Mouse (Mus musculus) hindbrain, embryonic 14.5 days (tissue): ENCODE data around the gene Tmem170. TPM values are rescaled to one million over a fixed set of nuclear protein-coding genes. Genes with fewer than 3 reads are reported as not detected.
"Not testable (repeated sequence)": the region's sequence is repeated elsewhere in the genome, so short reads cannot be mapped to it uniquely, and the experiment has no call there.

ENCODE experiments used
- ATAC-seq: fragments of 200-750 bp; cut with Nextera tagmentation; 2 replicates; pipeline ENCODE4 v1.8.0; 2017; ENCODE audit warnings: moderate number of reproducible peaks, mild to moderate bottlenecking, moderate TSS enrichment, moderate library complexity; ENCODE audit not compliant: low FRiP score
- DNase-seq: peaks from one replicate; pipeline ENCODE4 v3.0.0-alpha.2; 2015; ENCODE audit warnings: low spot score
- H3K27ac ChIP-seq: fragments of 300-500 bp; sonication (generic); 2 replicates; pipeline ENCODE4 v1.5.1; 2014; ENCODE audit warnings: mild to moderate bottlenecking, moderate library complexity
- H3K27me3 ChIP-seq: fragments of 300-500 bp; sonication (generic); 2 replicates; pipeline ENCODE4 v1.6.1; 2014; ENCODE audit warnings: mild to moderate bottlenecking, low read length, mixed read lengths; ENCODE audit not compliant: control insufficient read depth, insufficient read depth
- H3K36me3 ChIP-seq: fragments of 300-500 bp; sonication (generic); replicated peaks from 2 replicates; pipeline ENCODE4 v1.6.1; 2014; ENCODE audit not compliant: control insufficient read depth, insufficient read depth
- H3K4me1 ChIP-seq: fragments of 300-500 bp; sonication (generic); replicated peaks from 2 replicates; pipeline ENCODE4 v1.6.1; 2014; ENCODE audit warnings: antibody characterized with exemption, low read length, mixed read lengths; ENCODE audit not compliant: control insufficient read depth, insufficient read depth
- H3K4me2 ChIP-seq: fragments of 300-500 bp; sonication (generic); replicated peaks from 2 replicates; pipeline ENCODE4 v1.6.1; 2014; ENCODE audit warnings: mild to moderate bottlenecking, moderate library complexity
- H3K4me3 ChIP-seq: fragments of 300-500 bp; sonication (generic); replicated peaks from 2 replicates; pipeline ENCODE4 v1.5.1; 2014; ENCODE audit warnings: mild to moderate bottlenecking, low read length
- H3K9ac ChIP-seq: fragments of 300-500 bp; sonication (generic); 2 replicates; pipeline ENCODE4 v1.6.1; 2014
- H3K9me3 ChIP-seq: fragments of 300-500 bp; sonication (generic); 2 replicates; pipeline ENCODE4 v1.6.1; 2016; ENCODE audit warnings: low read length; ENCODE audit not compliant: control insufficient read depth
- WGBS: fragments of 180-500 bp; shearing (Covaris S2); extraction: QIAGEN DNeasy Blood & Tissue Kit; methylation state at CpG from one replicate; pipeline ENCODE4 v1.1.7; 2014; 5-methylcytosine and 5-hydroxymethylcytosine counted together
- polyA plus RNA-seq: library from polyadenylated mRNA; unstranded; fragments of >200 nt; fragmentation: Nextera tagmentation; extraction: Ambion mirVana; gene quantifications from 2 replicates; pipeline ENCODE4 v1.2.1, GENCODE M21; 2014

Tmem170 gene
- polyA plus RNA-seq, 1 experiment from 2014 or later: 3.7 TPM

DNA sequence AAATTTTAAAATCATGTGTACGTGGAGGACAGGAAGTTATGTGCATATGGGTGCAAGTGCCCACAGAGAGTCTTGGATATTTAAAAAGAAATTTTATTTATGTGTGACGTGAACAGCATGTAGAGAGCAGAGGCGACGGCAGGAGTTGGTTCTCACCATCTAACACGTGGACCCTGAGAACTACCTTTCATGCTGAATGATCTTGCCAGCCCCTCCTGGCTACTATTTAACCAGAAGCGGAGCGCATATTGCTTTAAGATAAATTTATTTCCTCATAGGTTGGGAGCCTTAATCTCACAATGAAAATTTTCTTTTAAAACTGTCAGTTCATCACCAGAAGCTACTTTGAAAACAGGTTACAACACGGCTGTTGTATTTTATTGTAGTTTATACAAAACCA, 11.9 kb downstream of the Tmem170 start:
- Histone ChIP-seq H3K4me2 (no peak overlapping the region), H3K27ac (no peak overlapping the region), H3K4me3 (no peak overlapping the region), H3K36me3 (peaks cover 13% of the 10 kb centered on the region), H3K9me3 (no peaks in the 10 kb centered on the region), H3K9ac (no peak overlapping the region), H3K4me1 (no peaks in the 10 kb centered on the region), H3K27me3 (no peaks in the 10 kb centered on the region)
- ATAC-seq (no peak), DNase-seq (no peak)
- WGBS: 95% methylated on average over 8 of the region's 8 CpGs

DNA sequence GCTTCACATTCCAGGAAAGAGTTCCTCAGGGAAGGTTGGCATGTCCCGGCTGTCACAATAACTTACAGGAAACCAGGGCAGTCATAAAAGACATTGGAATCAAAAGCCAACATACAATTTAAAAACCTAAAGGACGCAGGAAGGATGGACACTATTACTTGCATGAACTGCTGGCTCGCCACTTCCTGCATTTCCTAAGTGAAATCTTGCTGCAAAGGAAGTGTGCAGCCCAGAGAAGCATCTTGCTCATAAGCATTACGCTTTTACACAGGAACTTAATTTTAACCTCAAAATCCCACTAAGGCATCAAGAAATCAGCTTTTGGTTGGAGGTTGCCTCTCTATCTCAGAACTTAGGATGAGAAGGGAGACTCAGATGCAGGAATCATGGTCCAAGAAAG, 13.3 kb downstream of the Tmem170 start:
- H3K27ac ChIP-seq: no peak overlapping the region
- ATAC-seq (no peak), DNase-seq (no peak)
- 90% methylated on average over 4 of the region's 4 CpGs for WGBS
- H3K9ac ChIP-seq: no peak overlapping the region
- H3K36me3 ChIP-seq: peaks cover 13% of the 10 kb centered on the region
- H3K4me2 ChIP-seq: no peak overlapping the region
- no peaks in the 10 kb centered on the region for H3K4me1 ChIP-seq
- no peaks in the 10 kb centered on the region for H3K27me3 ChIP-seq
- no peak overlapping the region for H3K4me3 ChIP-seq
- no peaks in the 10 kb centered on the region for H3K9me3 ChIP-seq

DNA sequence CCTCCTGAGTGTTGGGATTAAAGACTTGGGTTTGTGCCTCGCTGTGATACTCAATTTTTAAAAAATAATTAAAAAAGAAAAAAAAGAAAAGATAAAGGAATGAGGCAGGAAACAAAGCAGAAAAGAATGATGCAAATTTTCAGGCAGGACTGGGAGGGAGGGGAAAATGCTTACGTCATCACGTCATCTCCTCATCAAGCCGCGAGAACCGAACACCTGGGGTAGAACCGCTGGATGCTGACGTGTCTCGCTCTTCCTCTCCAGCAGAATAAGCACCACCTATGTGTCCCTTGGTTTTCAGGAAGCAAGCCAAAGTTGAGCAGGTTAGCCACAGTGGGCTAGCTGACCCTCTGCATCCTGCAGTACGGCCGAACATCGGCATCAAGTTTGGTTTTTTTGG, 20.6 kb downstream of the Tmem170 start:
- Histone ChIP-seq H3K4me1 (peaks cover 8% of the 10 kb centered on the region), H3K36me3 (no peaks in the 10 kb centered on the region), H3K27ac (no peak overlapping the region), H3K9ac (no peak overlapping the region), H3K9me3 (no peaks in the 10 kb centered on the region), H3K27me3 (no peaks in the 10 kb centered on the region), H3K4me2 (no peak overlapping the region), H3K4me3 (no peak overlapping the region)
- ATAC-seq (no peak), DNase-seq (no peak)
- WGBS: 94% methylated on average over 12 of the region's 12 CpGs

DNA sequence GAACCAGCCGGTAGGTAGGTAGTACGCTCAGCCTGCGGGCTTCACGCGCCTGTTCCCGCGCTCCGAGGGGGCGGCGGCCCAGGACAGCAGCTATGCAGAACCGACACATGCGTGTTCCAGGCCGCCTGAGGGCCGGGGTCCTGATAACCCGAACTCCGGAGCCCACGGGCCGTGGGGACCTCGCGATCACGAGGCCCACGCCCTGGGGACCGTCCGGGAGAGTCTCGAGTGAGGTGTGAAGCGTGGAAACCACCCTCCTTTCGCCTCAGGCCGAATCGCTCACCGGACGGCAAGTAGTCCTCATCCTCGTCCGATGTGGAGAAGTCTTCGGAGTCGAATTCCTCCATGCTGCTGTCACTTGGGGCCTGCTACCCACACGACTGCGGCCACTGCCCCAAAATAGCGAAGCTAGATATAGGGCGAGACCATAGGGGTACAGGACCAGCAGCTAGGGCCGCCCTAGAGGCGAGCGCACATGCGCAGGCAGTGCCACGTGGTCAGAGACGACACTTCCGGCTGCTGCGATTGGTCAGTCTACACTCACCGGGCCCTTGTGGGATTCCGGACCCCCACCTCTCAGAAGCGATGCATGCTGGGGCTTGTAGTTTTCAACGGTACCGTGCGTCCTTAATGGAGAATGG, 22.6 kb downstream of the Tmem170 start, which contains the start of gene Cfdp1:
Cfdp1 (minus strand) TSS at position 431 of the 641 bp plus-strand sequence.
- H3K27me3 ChIP-seq: no peaks in the 10 kb centered on the region
- DNase-seq: peak; percentile 97
- H3K27ac ChIP-seq: no peak within 1 kb of the TSS
- H3K9ac ChIP-seq: peak within 1 kb of the TSS; percentile 88
- WGBS: under 1% methylated on average over 53 of the region's 53 CpGs
- peak within 1 kb of the TSS; percentile 88 for H3K4me2 ChIP-seq
- no peaks in the 10 kb centered on the region for H3K36me3 ChIP-seq
- ATAC-seq: peak; percentile 100
- H3K4me1 ChIP-seq: peaks cover 8% of the 10 kb centered on the region
- no peaks in the 10 kb centered on the region for H3K9me3 ChIP-seq
- H3K4me3 ChIP-seq: peak within 1 kb of the TSS; percentile 78

DNA sequence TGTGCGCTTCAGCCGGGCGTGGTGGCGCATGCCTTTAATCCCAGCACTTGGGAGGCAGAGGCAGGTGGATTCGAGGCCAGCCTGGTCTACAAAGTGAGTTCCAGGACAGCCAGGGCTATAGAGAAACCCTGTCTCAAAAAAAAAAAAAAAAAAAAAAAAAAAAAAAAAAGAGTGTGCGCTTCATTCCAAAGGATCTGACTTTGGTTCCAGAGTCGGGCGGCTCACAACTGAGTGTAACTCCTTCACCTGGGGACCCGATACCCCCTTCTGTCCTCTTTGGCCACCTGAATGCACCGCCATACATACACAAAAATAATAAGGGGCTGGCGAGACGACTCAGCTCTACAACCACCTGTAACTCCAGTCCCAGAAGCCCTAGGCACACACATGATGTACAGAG, 23.3 kb downstream of the Tmem170 start:
- WGBS: 67% methylated on average over 12 of the region's 12 CpGs
- H3K4me1 ChIP-seq, H3K9me3 ChIP-seq, H3K27me3 ChIP-seq, ATAC-seq, DNase-seq, H3K36me3 ChIP-seq, H3K27ac ChIP-seq: not testable (repeated sequence)
- H3K9ac ChIP-seq: peak overlapping the region; percentile 88
- peak overlapping the region; percentile 88 for H3K4me2 ChIP-seq
- peak overlapping the region; percentile 78 for H3K4me3 ChIP-seq

DNA sequence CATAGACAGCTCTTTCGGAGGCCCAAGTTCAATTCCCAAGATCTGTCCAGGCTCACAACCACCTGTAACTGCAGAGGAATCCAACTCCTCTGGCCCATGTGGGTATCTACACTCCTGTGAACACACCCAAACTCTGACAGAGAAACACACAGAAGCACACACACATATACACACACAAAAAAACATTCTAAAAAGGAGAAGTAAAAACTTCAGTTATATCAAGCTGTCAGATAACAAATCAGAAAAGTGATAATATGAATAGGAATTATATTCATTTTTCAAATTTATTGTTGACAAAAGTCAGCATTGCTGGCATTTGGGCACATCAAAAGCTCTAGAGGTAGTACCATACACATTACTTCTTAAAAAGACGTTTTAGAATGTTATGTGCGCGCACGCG, 29.8 kb downstream of the Tmem170 start:
- WGBS: 98% methylated on average over 6 of the region's 6 CpGs
- no peak overlapping the region for H3K4me3 ChIP-seq
- H3K4me1 ChIP-seq: no peaks in the 10 kb centered on the region
- H3K4me2 ChIP-seq: no peak overlapping the region
- ATAC-seq (no peak), DNase-seq (no peak)
- no peak overlapping the region for H3K9ac ChIP-seq
- peaks cover 31% of the 10 kb centered on the region for H3K36me3 ChIP-seq
- no peak overlapping the region for H3K27ac ChIP-seq
- H3K27me3 ChIP-seq: no peaks in the 10 kb centered on the region
- H3K9me3 ChIP-seq: no peaks in the 10 kb centered on the region

DNA sequence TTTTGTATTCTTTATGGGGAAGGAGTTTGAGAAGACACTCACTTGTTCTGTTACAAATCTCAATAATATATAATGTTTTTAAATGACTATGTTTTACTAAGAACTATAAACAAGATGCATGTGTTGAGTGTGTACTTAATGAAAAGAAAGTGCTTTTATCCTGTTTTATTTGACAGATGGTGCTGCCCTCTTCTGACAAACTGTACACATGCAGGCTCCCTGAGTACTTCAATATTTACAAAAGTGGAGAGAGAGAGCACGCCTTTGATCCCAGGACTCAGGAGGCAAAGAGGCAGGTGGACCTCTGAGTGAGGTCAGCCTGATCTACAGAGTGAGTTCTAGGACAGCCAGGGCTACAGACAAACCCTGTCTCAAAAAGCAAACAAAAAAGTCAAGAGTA, 41.0 kb downstream of the Tmem170 start:
- no peaks in the 10 kb centered on the region for H3K4me1 ChIP-seq
- no peaks in the 10 kb centered on the region for H3K27me3 ChIP-seq
- H3K9ac ChIP-seq: no peak overlapping the region
- H3K36me3 ChIP-seq: peaks cover 78% of the 10 kb centered on the region
- H3K4me3 ChIP-seq: no peak overlapping the region
- ATAC-seq (no peak), DNase-seq (peak; percentile 40)
- H3K27ac ChIP-seq: no peak overlapping the region
- no peak overlapping the region for H3K4me2 ChIP-seq
- WGBS: 64% methylated on average over 1 of the region's 1 CpGs
- H3K9me3 ChIP-seq: no peaks in the 10 kb centered on the region

DNA sequence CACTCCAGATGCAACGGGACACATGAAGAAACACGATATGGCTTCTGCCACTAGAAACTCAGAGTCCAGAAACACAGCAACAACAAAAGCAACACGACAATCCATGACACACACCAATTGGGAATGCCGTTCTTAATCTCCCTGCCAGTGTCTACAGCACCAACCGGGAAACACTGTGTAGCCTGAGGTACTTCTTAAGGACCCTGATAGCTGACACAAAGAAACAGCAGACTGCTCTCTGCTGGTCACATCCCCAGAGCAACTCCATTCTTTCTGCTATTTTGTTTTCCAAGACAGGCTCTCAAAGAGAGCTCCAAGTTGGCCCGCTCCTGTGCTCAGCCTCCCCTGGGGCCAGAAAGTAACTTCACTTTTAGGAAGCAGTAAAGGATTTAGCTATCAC, 42.5 kb downstream of the Tmem170 start:
- no peaks in the 10 kb centered on the region for H3K27me3 ChIP-seq
- DNase-seq (no peak), ATAC-seq (no peak)
- H3K9me3 ChIP-seq: no peaks in the 10 kb centered on the region
- H3K4me3 ChIP-seq: no peak overlapping the region
- WGBS: 87% methylated on average over 6 of the region's 6 CpGs
- H3K27ac ChIP-seq: no peak overlapping the region
- H3K9ac ChIP-seq: no peak overlapping the region
- no peaks in the 10 kb centered on the region for H3K4me1 ChIP-seq
- H3K4me2 ChIP-seq: no peak overlapping the region
- peaks cover 78% of the 10 kb centered on the region for H3K36me3 ChIP-seq

DNA sequence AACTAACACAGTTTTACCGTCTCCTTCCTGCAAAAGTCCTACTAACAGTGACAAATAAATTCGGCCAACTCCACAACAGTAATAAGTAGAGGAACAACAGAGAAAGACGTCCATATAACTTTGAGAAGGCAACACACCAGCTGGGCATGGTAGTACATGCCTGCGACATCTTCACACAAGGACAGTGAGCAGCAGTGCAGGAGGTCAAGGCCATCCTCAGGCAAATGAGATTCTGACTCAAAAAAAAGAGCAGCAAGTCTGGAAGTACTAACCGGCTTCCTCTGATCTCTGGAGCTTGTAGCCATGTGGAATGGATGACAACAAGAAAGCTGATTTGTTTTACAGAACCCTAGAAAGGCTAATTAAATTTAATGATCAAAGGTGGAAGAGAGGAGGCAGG, 43.6 kb downstream of the Tmem170 start:
- Histone ChIP-seq H3K27ac (no peak overlapping the region), H3K27me3 (no peaks in the 10 kb centered on the region), H3K36me3 (peaks cover 79% of the 10 kb centered on the region), H3K4me3 (no peak overlapping the region), H3K4me2 (no peak overlapping the region), H3K4me1 (no peaks in the 10 kb centered on the region), H3K9ac (no peak overlapping the region), H3K9me3 (no peaks in the 10 kb centered on the region)
- WGBS: 86% methylated on average over 5 of the region's 5 CpGs
- no peak for ATAC-seq
- DNase-seq: no peak

DNA sequence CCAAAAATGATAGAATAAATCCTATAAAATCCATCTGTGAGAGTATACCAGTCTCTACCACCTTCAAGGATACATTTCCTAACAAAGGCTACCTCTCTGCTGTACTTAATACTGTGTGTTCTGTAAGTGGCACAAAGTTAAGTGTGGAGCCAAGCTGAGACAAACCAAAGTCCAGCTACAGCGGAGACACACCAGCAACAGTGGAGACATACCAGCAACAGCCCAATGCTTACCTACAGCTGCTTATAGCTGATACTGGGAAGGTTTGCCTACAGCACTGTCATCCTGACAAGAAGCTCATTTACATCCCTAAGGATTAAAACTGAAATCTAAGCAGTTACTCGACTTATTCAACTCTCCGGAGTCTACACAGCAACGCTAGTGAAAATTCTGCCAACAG, 44.6 kb downstream of the Tmem170 start:
- no peak overlapping the region for H3K9ac ChIP-seq
- no peak overlapping the region for H3K4me2 ChIP-seq
- peaks cover 76% of the 10 kb centered on the region for H3K36me3 ChIP-seq
- H3K4me1 ChIP-seq: no peaks in the 10 kb centered on the region
- no peak overlapping the region for H3K27ac ChIP-seq
- DNase-seq (no peak), ATAC-seq (no peak)
- 84% methylated on average over 4 of the region's 4 CpGs for WGBS
- H3K4me3 ChIP-seq: no peak overlapping the region
- no peaks in the 10 kb centered on the region for H3K27me3 ChIP-seq
- H3K9me3 ChIP-seq: no peaks in the 10 kb centered on the region
